ENCODE assay signal across 23 mouse cellular contexts in genomic region chr8:22022244-22022643, GRCm38 (mm10). TPM values are rescaled to one million over a fixed set of nuclear protein-coding genes. Genes with fewer than 3 reads are reported as not detected.
A peak's percentile ranks its signal among the peaks of the same experiment; 100 is the strongest.
DNase-seq lines count a peak whose midpoint lies in the region; ATAC-seq and TF ChIP-seq lines count a peak whose summit lies in the region.
"Had no signal": no experiment of that assay in that cellular context is flagged by ENCODE, and none has a peak within 500 bp of the region (broad histone marks: within the 10 kb centered on the region; RNA-seq: fewer than 3 reads in every experiment).

No protein-coding gene starts in this region.

- H3K9ac ChIP-seq in intestine, postnatal 0 days (ENCODE audit: low read depth, low read length), result no peak overlapping the region
- no peak overlapping the region for H3K9ac ChIP-seq in intestine, embryonic 15.5 days
- no peak overlapping the region for H3K9ac ChIP-seq in midbrain, embryonic 13.5 days (replicated peaks)
- H3K9ac ChIP-seq in midbrain, embryonic 11.5 days (ENCODE audit: low read length), result no peak overlapping the region
- H3K9ac ChIP-seq: forebrain, embryonic 15.5 days; heart, embryonic 13.5 days; liver, embryonic 13.5 days; stomach, embryonic 15.5 days had no signal

- H3K9me3 ChIP-seq in intestine, postnatal 0 days (ENCODE audit: control insufficient read depth), result no peaks in the 10 kb centered on the region
- no peaks in the 10 kb centered on the region for H3K9me3 ChIP-seq in intestine, embryonic 15.5 days
- H3K9me3 ChIP-seq in midbrain, embryonic 13.5 days, result no peaks in the 10 kb centered on the region
- H3K9me3 ChIP-seq in midbrain, embryonic 11.5 days (ENCODE audit: control insufficient read depth, low read length), result no peaks in the 10 kb centered on the region
- H3K9me3 ChIP-seq: forebrain, embryonic 15.5 days; heart, embryonic 13.5 days; limb, embryonic 10.5 days; liver, embryonic 13.5 days; stomach, embryonic 15.5 days had no signal

- ATAC-seq in intestine, postnatal 0 days, result no peak
- no peak for ATAC-seq in intestine, embryonic 15.5 days
- 0 out of 2 replicates have a peak, but pooled peaks have one; percentile 24 for ATAC-seq in midbrain, embryonic 13.5 days
- no peak for ATAC-seq in midbrain, embryonic 11.5 days (ENCODE audit: low FRiP score)
- ATAC-seq: forebrain, embryonic 15.5 days had no signal

- no peak overlapping the region for H3K4me2 ChIP-seq in intestine, postnatal 0 days (replicated peaks; ENCODE audit: low read depth)
- H3K4me2 ChIP-seq in intestine, embryonic 15.5 days (replicated peaks), result no peak overlapping the region
- H3K4me2 ChIP-seq in midbrain, embryonic 13.5 days (replicated peaks), result no peak overlapping the region
- no peak overlapping the region for H3K4me2 ChIP-seq in midbrain, embryonic 11.5 days
- H3K4me2 ChIP-seq: forebrain, embryonic 15.5 days; heart, embryonic 13.5 days; liver, embryonic 13.5 days; stomach, embryonic 15.5 days had no signal

- H3K27ac ChIP-seq in intestine, postnatal 0 days (ENCODE audit: low read depth, low read length), result no peak overlapping the region
- H3K27ac ChIP-seq in intestine, embryonic 15.5 days, result no peak overlapping the region
- H3K27ac ChIP-seq in midbrain, embryonic 13.5 days, result no peak overlapping the region
- no peak overlapping the region for H3K27ac ChIP-seq in midbrain, embryonic 11.5 days (ENCODE audit: low read depth, low read length)
- H3K27ac ChIP-seq: forebrain, embryonic 15.5 days; heart, embryonic 13.5 days; limb, embryonic 10.5 days; liver, embryonic 13.5 days; stomach, embryonic 15.5 days had no signal

- no peaks in the 10 kb centered on the region for H3K36me3 ChIP-seq in intestine, postnatal 0 days (ENCODE audit: control insufficient read depth, insufficient read depth)
- 0 out of 2 replicates have a peak, but pooled peaks cover under 1% of the 10 kb centered on the region for H3K36me3 ChIP-seq in intestine, embryonic 15.5 days
- H3K36me3 ChIP-seq in midbrain, embryonic 13.5 days, result no peaks in the 10 kb centered on the region
- H3K36me3 ChIP-seq in midbrain, embryonic 11.5 days (ENCODE audit: control insufficient read depth, insufficient read depth, low read length), result no peaks in the 10 kb centered on the region
- H3K36me3 ChIP-seq: forebrain, embryonic 15.5 days; heart, embryonic 13.5 days; limb, embryonic 10.5 days had no signal

- H3K4me3 ChIP-seq in intestine, postnatal 0 days (ENCODE audit: low read depth, low read length), result no peak overlapping the region
- no peak overlapping the region for H3K4me3 ChIP-seq in intestine, embryonic 15.5 days (replicated peaks)
- H3K4me3 ChIP-seq in midbrain, embryonic 13.5 days (replicated peaks), result no peak overlapping the region
- H3K4me3 ChIP-seq in midbrain, embryonic 11.5 days (ENCODE audit: low read depth, low read length), result no peak overlapping the region
- H3K4me3 ChIP-seq: erythroblast, embryonic 14.5 days; forebrain, embryonic 15.5 days; heart, embryonic 13.5 days; limb, embryonic 10.5 days; liver, embryonic 13.5 days; stomach, embryonic 15.5 days had no signal

- DNase-seq in midbrain, embryonic 11.5 days (ENCODE audit: low spot score, missing footprints), result no peak
- peak; percentile 30 for DNase-seq in ES-CJ7 (ENCODE audit: low read depth, low spot score)
- DNase-seq in embryo, embryonic 11 days, result peak; percentile 24
- no peak for DNase-seq in cerebellum, postnatal 25 days
- DNase-seq: adrenal gland, postnatal 10 days; cerebellum, adult 8-10 months; heart, postnatal 4 days; layer of hippocampus, postnatal 36 days; liver, embryonic 13.5 days; right cerebral cortex, postnatal 14 days had no signal

- WGBS in intestine, postnatal 0 days, result 61% methylated on average over 7 of the region's 7 CpGs
- WGBS in intestine, embryonic 15.5 days, result 58% methylated on average over 7 of the region's 7 CpGs
- 61% methylated on average over 7 of the region's 7 CpGs for WGBS in midbrain, embryonic 13.5 days
- WGBS in midbrain, embryonic 11.5 days, result 59% methylated on average over 7 of the region's 7 CpGs

- peak; percentile 21; the same call in 1 of the 2 replicates for TF ChIP-seq CTCF in intestine, postnatal 0 days (IDR thresholded peaks at IDR 0.05; ENCODE audit: low read depth)

- no peaks in the 10 kb centered on the region for H3K27me3 ChIP-seq in intestine, postnatal 0 days (replicated peaks; ENCODE audit: control insufficient read depth, insufficient read depth, low read length)
- no peaks in the 10 kb centered on the region for H3K27me3 ChIP-seq in intestine, embryonic 15.5 days (replicated peaks)
- H3K27me3 ChIP-seq in midbrain, embryonic 13.5 days, result no peaks in the 10 kb centered on the region
- no peaks in the 10 kb centered on the region for H3K27me3 ChIP-seq in midbrain, embryonic 11.5 days (ENCODE audit: control insufficient read depth, insufficient read depth, low read length)
- H3K27me3 ChIP-seq: forebrain, embryonic 15.5 days; heart, embryonic 13.5 days; liver, embryonic 13.5 days; stomach, embryonic 15.5 days had no signal

- H3K4me1 ChIP-seq in intestine, postnatal 0 days (replicated peaks; ENCODE audit: control insufficient read depth, insufficient read depth, low read length), result no peaks in the 10 kb centered on the region
- H3K4me1 ChIP-seq in intestine, embryonic 15.5 days (replicated peaks), result no peaks in the 10 kb centered on the region
- no peaks in the 10 kb centered on the region for H3K4me1 ChIP-seq in midbrain, embryonic 13.5 days (replicated peaks)
- H3K4me1 ChIP-seq in midbrain, embryonic 11.5 days (ENCODE audit: control insufficient read depth, insufficient read depth, low read length), result no peaks in the 10 kb centered on the region
- H3K4me1 ChIP-seq: forebrain, embryonic 15.5 days; heart, embryonic 13.5 days; liver, embryonic 13.5 days; stomach, embryonic 15.5 days had no signal

RNA-seq across cellular contexts. Expression of gene Atp7b, which starts 37.9 kb away (rescaled TPM):
- 3.0 and 3.9 TPM in 2 replicates for polyA plus RNA-seq in intestine, postnatal 0 days (2015; fragmentation: Nextera tagmentation; extraction: Ambion mirVana)
- 4.5 and 5.9 TPM in 2 replicates for polyA plus RNA-seq in intestine, embryonic 15.5 days (2015; fragmentation: Nextera tagmentation; extraction: Ambion mirVana)
- 1.4 and 1.5 TPM in 2 replicates for polyA plus RNA-seq in midbrain, embryonic 13.5 days (2015; fragmentation: Nextera tagmentation; extraction: Ambion mirVana)
- polyA plus RNA-seq in midbrain, embryonic 11.5 days (2014; fragmentation: Nextera tagmentation; extraction: Ambion mirVana), result 1.8 and 2.0 TPM in 2 replicates

RNA-seq across cellular contexts. Expression of gene Alg11, which starts 38.3 kb away (rescaled TPM):
- polyA plus RNA-seq in intestine, postnatal 0 days (2015; fragmentation: Nextera tagmentation; extraction: Ambion mirVana), result 12.1 and 12.4 TPM in 2 replicates
- 29.6 and 30.6 TPM in 2 replicates for polyA plus RNA-seq in intestine, embryonic 15.5 days (2015; fragmentation: Nextera tagmentation; extraction: Ambion mirVana)
- 37.1 and 38.4 TPM in 2 replicates for polyA plus RNA-seq in midbrain, embryonic 13.5 days (2015; fragmentation: Nextera tagmentation; extraction: Ambion mirVana)
- 32.5 and 35.9 TPM in 2 replicates for polyA plus RNA-seq in midbrain, embryonic 11.5 days (2014; fragmentation: Nextera tagmentation; extraction: Ambion mirVana)

RNA-seq across cellular contexts. Expression of gene Ccdc70, which starts 52.7 kb away (rescaled TPM):
- not detected in 2 replicates for polyA plus RNA-seq in intestine, postnatal 0 days (2015; fragmentation: Nextera tagmentation; extraction: Ambion mirVana)
- not detected in 2 replicates for polyA plus RNA-seq in intestine, embryonic 15.5 days (2015; fragmentation: Nextera tagmentation; extraction: Ambion mirVana)
- not detected in 2 replicates for polyA plus RNA-seq in midbrain, embryonic 13.5 days (2015; fragmentation: Nextera tagmentation; extraction: Ambion mirVana)
- polyA plus RNA-seq in midbrain, embryonic 11.5 days (2014; fragmentation: Nextera tagmentation; extraction: Ambion mirVana), result not detected in 2 replicates
- polyA plus RNA-seq: erythroblast, embryonic 14.5 days; forebrain, embryonic 15.5 days; gonadal fat pad, adult 2 months; heart, embryonic 13.5 days; kidney, embryonic 14.5 days; large intestine, adult 2 months; limb, embryonic 10.5 days; liver, embryonic 13.5 days; spleen, adult 2 months; stomach, embryonic 15.5 days; thymus, postnatal 0 days had no signal

Comparison
In these comparisons a context has a peak if more than half of its experiments do, and no peak if none do; other contexts are left out.
1. DNase-seq: peak in ES-CJ7 (single experiment) and embryo, embryonic 11 days (single experiment); none in midbrain, embryonic 11.5 days (single experiment) and cerebellum, postnatal 25 days (0 of 2).